Mouse (Mus musculus) skeletal muscle tissue, adult 2 months (tissue): Measurements from ENCODE around the gene Fto.
A peak's percentile ranks its signal among the peaks of the same experiment; 100 is the strongest.

Source experiments
- DNase-seq: peaks from one replicate; pipeline ENCODE4 v3.0.0-alpha.2; 2012; ENCODE audit warnings: low read depth, low spot score

Gene Fto

GRCm38 (mm10) chr8:91657381-91657780 is 344.1 kb downstream of the Fto start:
- DNase-seq: no peak

- no peak for DNase-seq
Measured at GRCm38 (mm10) chr8:91660879-91661278, 347.6 kb downstream of the Fto start.

- no peak for DNase-seq
Measured at GRCm38 (mm10) chr8:91669461-91670071, 356.2 kb downstream of the Fto start.

- no peak for DNase-seq
Measured at GRCm38 (mm10) chr8:91676928-91677327, 363.6 kb downstream of the Fto start.

- no peak for DNase-seq
Measured at GRCm38 (mm10) chr8:91679451-91679850, 366.1 kb downstream of the Fto start.

- DNase-seq: no peak
Measured at GRCm38 (mm10) chr8:91680125-91680524, 366.8 kb downstream of the Fto start.

- no peak for DNase-seq
Measured at GRCm38 (mm10) chr8:91684596-91685317, 371.4 kb downstream of the Fto start.

- DNase-seq: peak; percentile 27
Measured at GRCm38 (mm10) chr8:91685408-91685807, 372.1 kb downstream of the Fto start.

GRCm38 (mm10) chr8:91692056-91692721 is 378.9 kb downstream of the Fto start:
- DNase-seq: no peak

GRCm38 (mm10) chr8:91706533-91706932 is 393.2 kb downstream of the Fto start:
- no peak for DNase-seq

GRCm38 (mm10) chr8:91708661-91709060 is 395.3 kb downstream of the Fto start:
- DNase-seq: no peak

GRCm38 (mm10) chr8:91709768-91710167 is 396.4 kb downstream of the Fto start:
- DNase-seq: no peak

- no peak for DNase-seq
Measured at GRCm38 (mm10) chr8:91711202-91711601, 397.9 kb downstream of the Fto start.

GRCm38 (mm10) chr8:91711981-91712598 is 398.8 kb downstream of the Fto start:
- DNase-seq: no peak

GRCm38 (mm10) chr8:91712731-91713569 is 399.6 kb downstream of the Fto start:
- no peak for DNase-seq

GRCm38 (mm10) chr8:91713677-91714312 is 400.5 kb downstream of the Fto start:
- DNase-seq: no peak

GRCm38 (mm10) chr8:91714733-91715132 is 401.4 kb downstream of the Fto start:
- no peak for DNase-seq

- no peak for DNase-seq
Measured at GRCm38 (mm10) chr8:91715387-91716085, 402.2 kb downstream of the Fto start.
